Mouse (Mus musculus) heart, adult 2 months (tissue): ENCODE data around the gene Gart. TPM values are rescaled to one million over a fixed set of nuclear protein-coding genes. Genes with fewer than 3 reads are reported as not detected.
A peak's percentile ranks its signal among the peaks of the same experiment; 100 is the strongest.

ENCODE experiments used
- DNase-seq, 2 experiments: peaks; one replicate each; pipeline ENCODE4 v3.0.0; 2021
- H3K27ac ChIP-seq: fragments of 200-600 bp; 2 replicates; pipeline ENCODE4 v1.8.1; 2022
- H3K27me3 ChIP-seq: fragments of 200-500 bp; 2 replicates; pipeline ENCODE4 v1.6.1; 2012; ENCODE audit warnings: mild to moderate bottlenecking, low read length, inconsistent platforms, mixed read lengths; ENCODE audit not compliant: control insufficient read depth, insufficient read depth
- H3K36me3 ChIP-seq: fragments of 200-500 bp; 2 replicates; pipeline ENCODE4 v1.6.1; 2012; ENCODE audit warnings: low read length, inconsistent platforms; ENCODE audit not compliant: control insufficient read depth, insufficient read depth
- H3K4me1 ChIP-seq: fragments of 200-500 bp; 2 replicates; pipeline ENCODE4 v1.6.1; 2011; ENCODE audit warnings: low read length; ENCODE audit not compliant: control insufficient read depth, insufficient read depth
- H3K4me3 ChIP-seq: fragments of 200-600 bp; 2 replicates; pipeline ENCODE4 v1.8.1; 2022
- H3K79me2 ChIP-seq: fragments of 200-500 bp; replicated peaks from 2 replicates; pipeline ENCODE4 v1.6.1; 2012; ENCODE audit warnings: mild to moderate bottlenecking, inconsistent platforms, low read length, moderate library complexity, mixed read lengths; ENCODE audit not compliant: control insufficient read depth, insufficient read depth
- H3K9ac ChIP-seq: fragments of 200-500 bp; 2 replicates; pipeline ENCODE4 v1.6.1; 2012; ENCODE audit warnings: low read depth, mild to moderate bottlenecking, control low read depth, inconsistent platforms, low read length, mixed read lengths
- CTCF ChIP-seq: fragments of 200-600 bp; IDR thresholded peaks from 2 replicates; pipeline ENCODE4 v1.8.1; 2022; ENCODE audit warnings: antibody characterized with exemption, mild to moderate bottlenecking, moderate library complexity
- EP300 ChIP-seq: fragments of 200-500 bp; IDR thresholded peaks from 2 replicates; pipeline ENCODE4 v1.6.1; 2011; ENCODE audit warnings: low read depth, low read length, control low read depth; ENCODE audit not compliant: insufficient read depth
- POLR2A ChIP-seq: fragments of 200-500 bp; IDR thresholded peaks from 2 replicates; pipeline ENCODE4 v1.6.1; 2011; ENCODE audit warnings: mild to moderate bottlenecking, low read depth, low read length, control low read depth; ENCODE audit not compliant: insufficient read depth
- WGBS: fragments of 180-500 bp; shearing (Covaris S2); methylation state at CpG from one replicate; pipeline ENCODE4 v1.1.7; 2018; 5-methylcytosine and 5-hydroxymethylcytosine counted together
- intact Hi-C: fragments of 180-260 bp; cut with DNase I; formaldehyde crosslinking; loops from one replicate; pipeline ENCODE4 v1.15.1; 2025
- polyA plus RNA-seq: library from polyadenylated mRNA; depleted of rRNA; stranded (reverse); fragments of >200 nt; gene quantifications from 2 replicates; pipeline ENCODE4 v1.2.3, GENCODE M21; 2012
- total RNA-seq, 2 experiments: library from RNA; stranded (reverse); gene quantifications; 2 replicates each; pipeline ENCODE4 v1.2.3; 2021

Gene Gart
- total and polyA plus RNA-seq, 3 experiments = 25.0 to 66.2 (median 62.7) TPM

DNA sequence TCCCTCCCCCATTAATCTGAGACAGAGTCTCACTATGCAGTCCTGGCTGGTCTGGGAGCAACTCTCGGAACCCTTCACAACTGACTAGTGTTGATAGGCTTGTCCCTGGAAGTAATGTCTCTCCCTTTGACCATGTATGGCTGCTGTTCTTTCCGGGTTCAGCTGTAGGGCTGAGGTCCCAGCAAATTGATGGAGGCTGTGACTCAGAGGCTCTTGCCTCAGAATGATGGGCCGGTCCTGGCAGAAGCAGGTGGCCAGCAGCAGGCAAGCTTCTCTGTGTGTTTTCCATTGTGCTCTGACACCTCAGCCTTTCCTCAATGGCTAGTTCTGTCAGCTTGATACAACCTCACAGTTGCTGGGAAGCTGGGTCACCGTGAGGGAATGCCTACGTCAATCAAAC is 34.2 kb downstream of the Gart start:
- intact Hi-C loops = no loop called here
- TF ChIP-seq POLR2A (no peak), CTCF (no peak), EP300 (no peak)
- no peaks in the 10 kb centered on the region for H3K36me3 ChIP-seq
- no peak for DNase-seq
- 77% methylated on average over 5 of the region's 5 CpGs for WGBS
- no peak overlapping the region for H3K9ac ChIP-seq
- no peak overlapping the region for H3K4me3 ChIP-seq
- no peaks in the 10 kb centered on the region for H3K79me2 ChIP-seq
- no peaks in the 10 kb centered on the region for H3K4me1 ChIP-seq
- H3K27me3 ChIP-seq = no peaks in the 10 kb centered on the region
- no peak overlapping the region for H3K27ac ChIP-seq

DNA sequence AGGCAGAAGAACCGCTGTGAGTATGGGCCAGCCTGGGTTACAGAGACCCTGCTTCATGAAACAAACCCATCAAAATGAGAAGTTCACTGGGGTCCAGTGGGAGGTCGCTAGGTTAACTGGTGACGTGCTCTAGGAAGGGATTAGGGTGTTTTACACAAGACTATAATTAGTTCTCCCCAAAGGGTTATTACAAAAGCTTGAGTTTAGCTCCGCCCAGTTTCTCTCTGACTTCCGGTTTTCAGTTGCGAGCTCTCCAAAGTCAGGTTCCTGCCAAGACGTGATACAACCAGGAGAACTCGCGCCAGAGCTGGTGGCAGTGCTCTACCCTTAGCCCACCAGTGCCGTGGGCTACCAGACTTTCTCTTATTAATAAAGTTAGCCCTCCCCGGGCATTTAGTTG is 35.5 kb downstream of the Gart start:
- no peak for TF ChIP-seq POLR2A
- no peak for TF ChIP-seq EP300
- TF ChIP-seq CTCF = no peak
- Histone ChIP-seq H3K36me3 (no peaks in the 10 kb centered on the region), H3K27me3 (no peaks in the 10 kb centered on the region), H3K4me3 (no peak overlapping the region), H3K9ac (no peak overlapping the region), H3K4me1 (no peaks in the 10 kb centered on the region), H3K27ac (no peak overlapping the region), H3K79me2 (no peaks in the 10 kb centered on the region)
- DNase-seq = peak in 1 of 2 experiments; percentile 30
- intact Hi-C loops = no loop called here
- WGBS = 45% methylated on average over 11 of the region's 11 CpGs

DNA sequence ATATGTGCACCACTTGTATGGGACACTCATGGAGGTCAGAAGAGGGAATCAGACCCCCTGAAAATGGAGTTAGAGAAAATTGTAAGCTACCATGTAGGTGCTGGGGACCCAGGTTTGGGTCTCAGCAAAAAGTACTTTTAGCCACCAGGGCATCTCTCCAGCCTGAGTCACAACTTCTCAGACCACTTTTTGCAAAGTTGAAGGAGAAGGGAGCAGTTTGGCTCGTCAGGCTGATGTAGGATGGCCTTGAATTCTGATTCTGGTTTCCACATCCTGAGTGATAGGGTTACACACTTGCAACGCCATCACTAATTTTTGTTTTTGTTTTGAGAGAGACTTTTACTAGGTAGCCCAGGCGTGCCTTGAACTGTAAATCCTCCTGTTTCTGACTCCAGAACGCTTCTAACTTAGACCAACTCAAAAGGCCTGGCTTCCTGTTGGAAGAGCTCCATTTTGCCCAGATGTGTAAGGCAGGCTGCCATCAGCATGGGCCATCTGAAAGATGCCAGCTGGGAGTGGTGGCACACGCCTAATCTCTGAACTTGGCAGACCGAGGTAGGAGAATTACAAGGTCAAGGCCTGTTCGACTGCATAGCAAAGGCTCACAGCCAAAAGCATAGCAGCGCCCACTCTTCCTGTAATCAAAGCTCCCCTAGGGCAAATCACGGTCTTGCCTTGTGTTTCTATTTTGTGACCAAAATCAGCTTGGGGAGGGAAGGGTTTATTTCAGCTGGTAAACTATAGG is 37.1 kb downstream of the Gart start:
- no peaks in the 10 kb centered on the region for H3K79me2 ChIP-seq
- DNase-seq = peak; percentile 54 to 74
- no peak overlapping the region for H3K9ac ChIP-seq
- 32% methylated on average over 9 of the region's 9 CpGs for WGBS
- no peaks in the 10 kb centered on the region for H3K27me3 ChIP-seq
- no peak overlapping the region for H3K4me3 ChIP-seq
- H3K27ac ChIP-seq = peak overlapping the region; percentile 3; the same call in 1 of the 2 replicates
- TF ChIP-seq POLR2A = no peak
- peak; percentile 72; the same call in 1 of the 2 replicates for TF ChIP-seq EP300
- H3K36me3 ChIP-seq = no peaks in the 10 kb centered on the region
- no peaks in the 10 kb centered on the region for H3K4me1 ChIP-seq
- intact Hi-C loops = no loop called here

DNA sequence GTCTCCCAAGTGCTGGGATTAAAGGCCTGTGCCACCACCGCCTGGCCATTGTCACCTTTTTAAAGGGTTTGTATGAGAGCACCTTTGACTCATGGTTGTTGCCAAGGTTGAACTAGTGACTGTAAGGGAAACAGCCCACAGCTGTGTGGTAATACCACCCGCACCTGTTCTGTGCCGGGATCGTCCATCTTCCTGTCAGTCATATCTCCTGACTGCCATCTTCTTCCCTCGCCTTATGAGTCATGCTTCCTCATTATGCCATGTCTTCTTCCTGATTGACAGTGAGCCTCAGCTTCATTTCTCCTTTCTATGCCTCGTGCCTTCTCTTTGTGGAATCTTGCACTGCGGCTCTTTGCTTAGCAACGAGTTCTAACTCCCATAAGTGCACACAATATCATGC is 39.8 kb downstream of the Gart start:
- intact Hi-C loops = no loop called here
- Histone ChIP-seq H3K36me3 (no peaks in the 10 kb centered on the region), H3K79me2 (no peaks in the 10 kb centered on the region), H3K4me1 (no peaks in the 10 kb centered on the region), H3K27me3 (no peaks in the 10 kb centered on the region), H3K4me3 (no peak overlapping the region), H3K27ac (no peak overlapping the region), H3K9ac (no peak overlapping the region)
- WGBS = 79% methylated on average over 8 of the region's 8 CpGs
- no peak for DNase-seq
- TF ChIP-seq CTCF (no peak), POLR2A (no peak), EP300 (no peak)

DNA sequence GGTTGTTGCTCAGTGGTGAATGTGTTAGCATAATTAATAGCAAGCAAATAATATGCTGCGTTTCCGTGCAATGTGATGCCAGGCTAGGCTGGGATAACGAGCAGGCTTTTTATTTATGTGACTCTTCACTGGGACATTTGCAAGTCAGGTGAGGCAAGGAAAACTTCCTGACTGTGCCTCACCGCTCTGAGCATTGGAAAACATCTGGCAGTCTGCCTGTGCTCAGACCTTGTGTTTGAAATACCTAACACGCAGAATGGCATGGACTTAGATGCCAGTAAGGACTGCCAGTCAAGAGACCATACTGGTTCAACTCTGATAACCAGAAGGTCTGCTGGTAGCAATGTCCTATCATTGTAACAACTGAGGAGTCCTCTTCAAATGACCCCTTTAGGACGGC is 41.6 kb downstream of the Gart start:
- intact Hi-C loops = no loop called here
- Histone ChIP-seq H3K9ac (no peak overlapping the region), H3K79me2 (no peaks in the 10 kb centered on the region), H3K27me3 (no peaks in the 10 kb centered on the region), H3K4me3 (no peak overlapping the region), H3K27ac (no peak overlapping the region), H3K4me1 (no peaks in the 10 kb centered on the region), H3K36me3 (no peaks in the 10 kb centered on the region)
- DNase-seq = peak in 1 of 2 experiments; percentile 32
- 64% methylated on average over 6 of the region's 6 CpGs for WGBS
- TF ChIP-seq POLR2A (no peak), EP300 (no peak), CTCF (no peak)

DNA sequence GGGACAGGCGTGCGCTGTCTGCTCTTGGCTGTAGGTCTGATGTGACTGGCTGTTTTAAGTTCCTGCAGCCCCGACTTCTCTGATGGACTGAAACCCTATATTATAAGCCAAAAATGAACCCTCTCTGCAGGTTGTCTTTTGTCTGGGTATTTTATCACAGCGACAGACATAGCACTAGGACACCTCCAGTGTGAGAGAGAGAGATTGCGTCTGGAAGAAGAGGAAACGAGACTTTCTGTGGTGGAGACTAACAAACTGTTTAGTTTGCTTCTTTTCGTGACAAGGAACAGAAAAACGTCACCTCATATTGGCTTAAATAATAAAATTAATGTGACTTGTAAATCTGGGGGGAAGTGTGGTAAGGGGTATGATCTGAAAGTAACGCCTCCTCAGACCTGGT is 45.1 kb downstream of the Gart start:
- H3K27me3 ChIP-seq = no peaks in the 10 kb centered on the region
- no peak for DNase-seq
- H3K9ac ChIP-seq = no peak overlapping the region
- TF ChIP-seq POLR2A (no peak), CTCF (no peak), EP300 (no peak)
- H3K4me1 ChIP-seq = peaks cover 2% of the 10 kb centered on the region; the same call in 1 of the 2 replicates
- 75% methylated on average over 9 of the region's 9 CpGs for WGBS
- H3K4me3 ChIP-seq = no peak overlapping the region
- no peaks in the 10 kb centered on the region for H3K36me3 ChIP-seq
- H3K27ac ChIP-seq = no peak overlapping the region
- intact Hi-C loops = no loop called here
- H3K79me2 ChIP-seq = no peaks in the 10 kb centered on the region
